Mouse (Mus musculus) T-helper 2 cell (primary cell): ENCODE measurements at regions not wholly inside any gene's neighbourhood (a gene's known extent, or its start where the extent isn't known, plus 50 kb on each side); places are given as distances from the start of the nearest gene placed in this dataset.

Source experiments
- in situ Hi-C: fragments of 300-600 bp; cut with MboI, MseI; formaldehyde crosslinking; loops from one replicate; pipeline ENCODE4 v1.15.1; 2025; ENCODE audit warnings: high pct_unique_total_duplicates

DNA sequence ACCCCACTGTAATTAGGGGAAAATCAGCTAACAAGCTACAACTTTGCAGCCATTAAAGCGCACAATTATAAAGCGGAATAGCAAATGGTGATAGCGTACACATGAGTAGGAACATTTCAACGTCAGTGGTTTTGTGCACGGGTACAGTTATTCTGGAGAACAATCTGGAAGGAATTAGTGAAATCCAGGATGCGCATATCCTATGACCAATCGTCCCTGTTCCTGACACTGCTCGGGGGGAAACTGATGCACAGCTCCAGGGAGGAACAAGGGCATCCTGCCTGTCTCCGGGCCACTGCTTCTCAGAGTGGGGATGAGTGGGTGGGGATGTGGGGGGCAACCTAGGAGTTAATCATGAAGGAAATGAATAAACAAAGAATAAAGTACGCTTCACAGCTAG, 93.6 kb upstream of the Mrps22 start:
- in situ Hi-C loops, result no loop called here

DNA sequence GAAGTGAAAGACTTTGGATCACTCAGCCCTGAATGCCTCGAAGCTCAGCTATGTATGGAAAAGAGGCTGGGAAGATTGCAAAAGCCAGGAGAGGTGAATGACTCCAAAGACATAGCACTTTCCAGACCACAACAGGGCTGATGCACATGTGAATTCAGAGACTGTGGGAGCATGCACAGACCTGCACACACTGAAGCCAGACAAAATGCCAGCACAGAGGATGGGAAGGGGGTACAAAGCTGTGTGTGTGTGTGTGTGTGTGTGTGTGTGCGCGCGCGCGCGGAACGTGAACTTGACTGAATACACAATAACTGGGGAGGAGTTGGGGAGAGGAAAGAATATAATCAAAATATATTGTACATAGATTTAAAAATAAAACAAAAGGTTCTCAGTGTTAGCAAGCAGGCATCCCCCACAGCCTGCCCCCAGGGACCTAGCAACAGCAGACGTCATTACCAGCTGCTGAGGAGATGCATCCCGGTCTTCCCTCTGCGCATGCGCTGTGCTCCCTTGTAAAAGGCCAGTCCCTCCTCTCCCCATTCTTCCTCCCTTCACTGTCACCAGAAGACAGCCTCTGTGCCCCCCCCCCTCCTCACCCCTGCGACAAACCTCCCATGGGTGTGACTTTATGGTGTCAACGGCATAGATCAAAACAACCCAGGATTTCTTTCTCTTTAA, 89.5 kb upstream of the Mrps22 start:
- in situ Hi-C loops, result loop anchor here (5.0 kb wide), 1 partner anchor 54 kb away; no protein-coding TSS in a partner anchor

DNA sequence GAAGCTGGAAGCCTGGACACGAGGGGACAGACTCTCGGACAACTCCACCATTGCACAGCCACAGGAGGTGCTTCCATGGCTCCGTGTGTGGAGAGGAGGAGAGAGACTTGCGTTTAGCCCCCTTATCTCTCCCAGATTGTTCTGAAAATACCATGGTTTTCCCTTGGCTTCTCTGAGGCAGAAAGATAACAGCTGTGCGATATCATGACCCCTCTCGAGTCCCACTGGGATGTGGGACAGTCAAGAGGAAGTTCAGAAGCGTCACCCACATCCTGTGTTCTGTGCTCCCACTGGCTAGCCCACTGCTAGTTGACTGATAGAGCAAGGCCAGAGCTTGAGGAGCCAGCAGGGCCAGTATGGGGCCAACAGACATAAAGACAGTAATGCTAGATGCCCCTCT, 84.1 kb upstream of the Mrps22 start:
- in situ Hi-C loops, result no loop called here

DNA sequence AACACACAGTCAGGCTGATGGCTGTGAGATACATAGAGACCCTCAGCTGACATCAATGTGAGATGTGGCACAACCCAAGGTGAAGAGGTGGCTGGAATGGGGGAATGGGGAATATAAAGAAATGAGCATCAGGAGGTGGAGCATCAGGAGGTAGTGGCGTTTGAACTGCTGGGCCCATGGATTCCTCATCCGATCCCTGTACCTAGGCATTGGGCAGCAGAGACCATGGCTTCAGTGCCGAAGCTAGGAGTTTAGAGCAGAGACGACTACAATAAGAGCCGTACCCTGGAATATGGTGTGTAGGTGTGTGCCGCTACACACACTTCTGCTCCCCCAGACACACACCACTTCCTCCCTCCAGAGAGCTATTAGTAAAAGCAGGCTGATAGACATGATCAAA, 82.9 kb upstream of the Mrps22 start:
- in situ Hi-C loops, result no loop called here

DNA sequence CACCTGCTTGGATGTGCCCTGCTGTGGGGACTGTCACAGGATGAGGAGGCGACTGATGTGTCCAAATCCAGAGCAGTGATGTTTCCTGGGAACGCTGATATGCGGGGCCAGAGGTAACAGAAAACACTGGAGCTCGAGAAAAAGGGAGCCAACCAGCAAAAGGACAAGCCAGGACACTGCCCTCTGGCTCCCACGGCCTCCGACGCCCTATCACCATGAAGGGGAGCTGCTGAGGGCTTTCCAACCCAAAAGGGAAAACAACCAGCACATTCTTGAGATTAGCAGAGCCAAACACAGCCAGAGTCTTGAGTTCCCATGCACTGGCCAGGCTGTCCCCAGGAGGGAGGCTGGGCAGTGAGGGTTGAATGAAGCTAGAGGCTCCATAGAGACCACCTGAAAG, 74.2 kb upstream of the Mrps22 start:
- in situ Hi-C loops, result no loop called here

DNA sequence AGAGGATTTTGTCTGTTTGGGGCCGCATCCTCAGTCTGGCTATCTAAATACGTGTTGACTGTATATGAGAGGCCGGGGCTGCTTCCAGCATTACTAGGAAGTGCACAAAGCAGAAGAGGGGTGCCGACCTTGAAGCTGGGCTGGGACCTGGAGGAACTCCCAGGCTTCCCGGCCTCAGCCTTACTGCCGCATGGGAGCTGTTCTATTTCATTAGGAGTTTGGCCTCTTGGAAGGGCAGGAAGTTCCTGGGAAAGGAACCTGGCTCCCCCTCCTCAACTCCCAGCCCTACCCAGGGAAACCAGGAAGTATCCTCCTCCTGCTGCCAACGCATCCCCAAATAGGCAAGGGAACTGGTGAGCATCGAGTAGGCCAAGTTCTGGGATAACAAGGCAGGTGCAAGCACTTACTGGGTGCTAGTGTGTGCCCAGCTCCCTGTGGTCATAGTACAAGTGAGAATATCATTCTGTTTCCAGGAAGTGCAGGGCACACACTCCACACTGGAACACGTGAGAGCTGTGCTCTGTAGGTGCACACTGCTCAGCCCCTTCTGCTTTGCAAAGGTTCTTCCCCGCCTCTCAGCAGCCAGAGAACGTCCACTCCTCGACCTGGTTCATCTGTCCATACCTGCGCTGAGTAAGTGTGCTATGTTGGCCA, 72.1 kb upstream of the Mrps22 start:
- in situ Hi-C loops, result no loop called here

DNA sequence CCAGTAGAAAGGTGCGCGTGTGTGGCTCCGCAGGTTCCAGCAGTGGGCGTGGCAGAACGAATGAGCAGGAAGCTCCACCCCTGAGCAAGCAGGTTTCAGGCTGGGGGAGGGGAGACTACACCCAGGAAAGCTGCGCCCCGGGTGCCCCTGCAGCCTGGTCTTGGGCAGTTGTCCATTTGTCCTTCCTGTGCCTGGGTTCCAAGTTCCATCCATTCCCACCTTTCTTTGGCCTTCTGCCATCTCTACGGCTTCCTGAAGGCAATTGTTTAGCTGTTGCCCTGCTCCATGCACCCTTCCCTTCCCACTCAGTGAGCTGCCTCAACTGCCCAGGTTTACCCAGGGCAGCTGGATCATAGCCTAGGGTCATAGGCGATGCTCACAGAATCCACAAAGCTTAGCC, 70.9 kb upstream of the Mrps22 start:
- in situ Hi-C loops, result no loop called here

DNA sequence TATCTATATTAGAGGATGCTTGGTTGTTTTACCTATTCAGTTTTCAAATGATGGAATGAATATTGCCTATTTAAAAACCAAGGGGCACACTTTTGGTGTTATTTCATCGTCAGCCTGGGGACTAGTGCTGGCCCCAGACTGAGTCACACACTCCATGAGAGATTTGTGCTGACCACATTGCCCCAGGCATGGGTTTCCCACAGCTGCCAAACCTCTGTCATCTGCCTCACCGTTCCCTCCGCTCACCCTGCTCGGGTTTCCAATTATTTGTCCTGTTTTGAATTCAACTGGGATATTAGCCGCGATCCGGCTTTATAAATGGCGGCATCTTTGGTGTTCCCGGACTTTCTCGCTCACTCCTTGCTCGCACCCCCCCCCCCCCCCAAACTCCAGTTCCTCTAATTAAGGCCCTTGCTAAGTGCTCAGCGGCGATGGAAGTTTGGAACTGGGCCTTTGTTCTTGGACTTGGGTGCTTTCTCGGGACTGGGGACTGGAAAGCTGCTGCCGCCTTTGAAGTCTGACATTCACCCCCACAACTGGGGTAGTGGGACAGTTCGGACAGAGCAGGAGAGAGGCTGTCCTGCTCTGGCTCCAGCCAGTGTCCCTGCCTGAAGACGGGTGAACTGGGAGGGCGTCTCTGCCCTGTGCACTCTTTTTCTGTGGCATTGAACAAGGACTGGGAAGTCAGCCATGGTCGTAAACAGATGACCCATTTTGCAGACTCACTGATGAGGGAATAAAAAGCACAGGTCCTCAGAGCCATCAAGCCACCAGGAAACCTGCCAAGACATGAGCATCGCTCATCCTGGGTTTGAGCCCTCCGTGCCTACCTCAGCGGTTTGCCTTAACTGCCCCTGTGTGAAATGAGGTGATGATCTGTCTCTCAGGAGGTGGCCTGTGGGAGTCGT, 67.2 kb upstream of the Mrps22 start:
- in situ Hi-C loops, result no loop called here

DNA sequence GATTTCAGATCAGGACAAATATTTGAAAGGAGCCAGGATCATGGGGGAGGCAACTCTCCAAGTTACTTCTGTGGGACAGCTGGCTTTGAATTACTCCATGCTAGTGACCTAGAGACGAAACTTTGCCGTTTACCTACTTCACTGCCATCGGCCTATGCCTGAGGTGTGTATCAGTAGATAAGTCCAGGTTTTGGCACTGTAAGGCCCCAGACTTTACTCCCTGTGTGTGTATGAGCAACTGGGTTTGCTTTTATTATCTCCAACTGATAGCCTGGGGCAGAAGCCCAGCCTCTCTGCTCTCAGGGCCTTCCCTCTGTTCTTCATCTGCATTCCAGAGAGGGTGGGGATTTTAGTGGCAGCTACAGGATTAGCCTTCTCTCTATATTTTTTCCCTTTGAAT, 65.6 kb upstream of the Mrps22 start:
- in situ Hi-C loops, result no loop called here

DNA sequence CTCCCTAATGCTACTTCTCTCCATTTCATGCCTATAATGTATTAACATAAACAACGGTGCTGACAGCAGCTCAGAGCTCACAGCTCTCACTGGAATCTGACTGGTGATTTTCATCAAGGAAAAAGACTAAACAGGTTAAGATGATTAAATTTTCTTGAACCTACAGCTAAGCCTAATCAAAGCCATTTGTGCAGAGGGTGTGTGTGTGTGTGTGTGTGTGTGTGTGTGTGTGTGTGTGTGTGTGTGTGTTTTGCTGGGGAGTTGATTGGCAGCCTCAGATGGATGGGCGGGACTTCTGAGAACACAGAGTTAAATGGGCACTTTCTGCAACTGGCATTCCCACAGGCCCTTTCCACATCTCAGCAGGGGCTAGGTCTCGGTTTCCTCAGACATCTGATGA, 61.6 kb upstream of the Mrps22 start:
- in situ Hi-C loops, result no loop called here

DNA sequence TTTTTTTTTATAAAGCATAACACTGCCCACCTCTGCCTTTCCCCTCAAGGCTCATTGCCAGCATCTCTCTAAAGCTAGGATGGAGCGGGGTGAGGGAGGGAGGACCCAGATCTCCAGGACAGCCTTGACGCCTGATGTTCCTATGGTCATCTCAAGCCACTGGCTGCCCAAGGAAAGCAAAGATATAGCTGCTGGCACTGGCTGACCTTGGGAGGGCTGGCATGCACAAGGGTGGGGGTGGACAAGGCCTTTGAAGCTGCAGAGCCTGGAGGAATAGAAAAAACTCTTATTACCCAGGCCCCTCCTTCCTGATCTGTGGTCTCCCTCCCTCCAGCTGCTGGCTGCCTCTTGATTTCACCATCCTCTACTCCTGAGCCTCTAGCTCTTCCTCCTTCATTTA, 50.2 kb upstream of the Mrps22 start:
- in situ Hi-C loops, result no loop called here
